Mouse (Mus musculus) forebrain, embryonic 14.5 days (tissue): ENCODE results near the gene Tubb3. TPM values are rescaled to one million over a fixed set of nuclear protein-coding genes. Genes with fewer than 3 reads are reported as not detected.
"Not testable (repeated sequence)": the region's sequence is repeated elsewhere in the genome, so short reads cannot be mapped to it uniquely, and the experiment has no call there.

Source experiments
- ATAC-seq: fragments of 200-750 bp; cut with Nextera tagmentation; 2 replicates; pipeline ENCODE4 v1.8.0; 2017; ENCODE audit warnings: mild to moderate bottlenecking, moderate library complexity
- DNase-seq: peaks from one replicate; pipeline ENCODE4 v3.0.0-alpha.2; 2015; ENCODE audit warnings: low spot score
- H3K27ac ChIP-seq: fragments of 300-500 bp; sonication (generic); 2 replicates; pipeline ENCODE4 v1.5.1; 2014; ENCODE audit warnings: low read depth, mild to moderate bottlenecking, control low read depth, low read length, moderate library complexity
- H3K27me3 ChIP-seq: fragments of 300-500 bp; sonication (generic); replicated peaks from 2 replicates; pipeline ENCODE4 v1.6.1; 2014; ENCODE audit warnings: low read length, control low read depth, mixed read lengths; ENCODE audit not compliant: control insufficient read depth, insufficient read depth
- H3K36me3 ChIP-seq: fragments of 300-500 bp; sonication (generic); 2 replicates; pipeline ENCODE4 v1.6.1; 2014; ENCODE audit warnings: low read length, control low read depth; ENCODE audit not compliant: control insufficient read depth, insufficient read depth
- H3K4me1 ChIP-seq: fragments of 300-500 bp; sonication (generic); 2 replicates; pipeline ENCODE4 v1.6.1; 2014; ENCODE audit warnings: antibody characterized with exemption, low read length, control low read depth; ENCODE audit not compliant: control insufficient read depth, insufficient read depth
- H3K4me2 ChIP-seq: fragments of 300-500 bp; sonication (generic); 2 replicates; pipeline ENCODE4 v1.6.1; 2014; ENCODE audit warnings: mild to moderate bottlenecking, control low read depth, low read length
- H3K4me3 ChIP-seq: fragments of 300-500 bp; sonication (generic); 2 replicates; pipeline ENCODE4 v1.5.1; 2014; ENCODE audit warnings: low read depth, low read length, control low read depth
- H3K9ac ChIP-seq: fragments of 300-500 bp; sonication (generic); 2 replicates; pipeline ENCODE4 v1.6.1; 2014; ENCODE audit warnings: mild to moderate bottlenecking, low read length, control low read depth, moderate library complexity
- H3K9me3 ChIP-seq: fragments of 300-500 bp; sonication (generic); replicated peaks from 2 replicates; pipeline ENCODE4 v1.6.1; 2016; ENCODE audit warnings: low read length, control low read depth, mixed read lengths; ENCODE audit not compliant: control insufficient read depth
- WGBS: fragments of 180-500 bp; shearing (Covaris S2); extraction: QIAGEN DNeasy Blood & Tissue Kit; methylation state at CpG from one replicate; pipeline ENCODE4 v1.1.7; 2014; 5-methylcytosine and 5-hydroxymethylcytosine counted together
- polyA plus RNA-seq: library from polyadenylated mRNA; unstranded; fragments of >200 nt; fragmentation: Nextera tagmentation; extraction: Ambion mirVana; gene quantifications from 2 replicates; pipeline ENCODE4 v1.2.1, GENCODE M21; 2014

Tubb3 gene
- polyA plus RNA-seq, 1 experiment from 2014 or later, result 1,786 TPM

DNA sequence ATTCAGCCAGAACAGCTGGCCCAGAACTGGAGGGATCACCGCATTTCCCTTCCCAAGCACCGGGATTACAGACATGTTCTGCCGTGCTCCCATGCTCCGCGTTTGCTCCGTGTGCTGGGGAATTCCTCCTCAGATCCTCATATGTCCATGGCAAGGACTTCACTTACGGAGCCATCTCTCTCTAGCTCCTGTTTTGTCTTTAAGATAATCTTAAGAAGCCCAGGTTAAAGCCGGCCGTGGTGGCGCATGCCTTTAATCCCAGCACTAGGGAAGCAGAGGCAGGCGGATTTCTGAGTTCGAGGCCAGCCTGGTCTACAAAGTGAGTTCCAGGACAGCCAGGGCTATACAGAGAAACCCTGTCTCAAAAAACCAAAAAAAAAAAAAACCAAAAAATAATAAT lies 40.5 kb downstream of the Tubb3 start:
- H3K4me2 ChIP-seq, H3K9ac ChIP-seq, H3K4me1 ChIP-seq, H3K27ac ChIP-seq, H3K9me3 ChIP-seq, H3K4me3 ChIP-seq, DNase-seq, ATAC-seq, H3K27me3 ChIP-seq: not testable (repeated sequence)
- H3K36me3 ChIP-seq, result peaks cover 46% of the 10 kb centered on the region
- 94% methylated on average over 12 of the region's 12 CpGs for WGBS

DNA sequence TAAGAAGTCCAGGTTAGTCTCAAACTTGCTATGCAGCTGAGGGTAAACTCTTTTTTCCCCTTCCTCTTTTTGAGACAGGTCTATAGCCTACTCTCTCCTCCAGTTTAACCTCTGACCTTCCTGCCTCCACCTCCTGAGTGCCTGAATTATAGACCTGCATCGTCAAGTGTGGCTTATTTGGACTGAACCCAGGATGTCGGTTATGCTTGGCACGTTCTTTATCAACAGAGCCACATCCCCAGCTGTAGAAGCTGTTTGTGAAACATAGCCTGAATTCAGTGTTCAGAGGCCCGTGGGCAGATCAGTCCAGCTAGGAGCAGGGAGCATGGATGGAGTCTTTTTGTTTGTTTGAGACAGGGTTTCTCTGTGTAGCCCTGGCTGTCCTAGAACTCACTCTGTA lies 40.9 kb downstream of the Tubb3 start:
- Histone ChIP-seq H3K36me3 (peaks cover 45% of the 10 kb centered on the region), H3K4me1 (no peaks in the 10 kb centered on the region), H3K9ac (no peak overlapping the region), H3K4me2 (no peak overlapping the region), H3K9me3 (no peaks in the 10 kb centered on the region), H3K27me3 (no peaks in the 10 kb centered on the region), H3K4me3 (no peak overlapping the region), H3K27ac (no peak overlapping the region)
- DNase-seq (no peak), ATAC-seq (no peak)
- 90% methylated on average over 4 of the region's 4 CpGs for WGBS

DNA sequence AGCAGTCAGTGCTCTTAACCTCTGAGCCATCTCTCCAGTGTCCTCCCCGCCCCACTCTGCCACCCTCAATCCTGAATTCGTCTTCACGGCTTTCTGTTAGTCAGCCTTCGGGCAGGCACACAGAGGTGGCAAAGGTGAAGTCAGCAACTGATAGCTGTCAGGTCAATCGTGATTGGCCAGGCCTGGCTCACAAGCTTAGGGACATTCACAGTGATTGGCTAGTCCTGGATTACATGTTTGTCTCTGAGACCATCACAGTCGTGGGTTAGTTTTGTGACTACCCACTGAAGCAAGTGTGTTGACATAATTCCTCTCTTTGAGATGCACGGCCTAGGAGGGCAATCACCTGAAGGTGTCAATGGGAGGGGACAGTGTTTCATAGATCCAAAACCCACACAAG lies 42.1 kb downstream of the Tubb3 start:
- H3K4me3 ChIP-seq, result no peak overlapping the region
- peaks cover 54% of the 10 kb centered on the region for H3K36me3 ChIP-seq
- ATAC-seq (no peak), DNase-seq (no peak)
- H3K9me3 ChIP-seq, result no peaks in the 10 kb centered on the region
- H3K4me1 ChIP-seq, result no peaks in the 10 kb centered on the region
- 85% methylated on average over 7 of the region's 7 CpGs for WGBS
- no peak overlapping the region for H3K4me2 ChIP-seq
- H3K27me3 ChIP-seq, result no peaks in the 10 kb centered on the region
- H3K9ac ChIP-seq, result no peak overlapping the region
- no peak overlapping the region for H3K27ac ChIP-seq

DNA sequence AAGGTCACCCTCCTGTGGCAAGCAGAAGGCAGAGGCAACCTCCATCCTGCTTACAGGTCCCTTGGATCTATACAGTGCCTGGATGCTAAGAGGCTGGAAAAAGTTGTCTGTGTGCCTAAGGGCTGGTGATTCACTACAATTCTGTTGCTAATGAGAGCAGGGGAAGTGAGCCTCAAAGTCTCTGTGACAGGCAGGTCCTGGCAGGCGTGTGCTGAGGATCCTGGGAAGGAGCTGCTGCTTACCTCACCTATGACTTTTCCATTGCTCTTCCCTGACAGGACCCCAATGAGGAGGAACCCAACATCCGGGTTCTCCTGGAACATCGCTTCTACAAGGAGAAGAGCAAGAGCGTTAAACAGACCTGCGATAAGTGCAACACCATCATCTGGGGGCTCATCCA lies 42.7 kb downstream of the Tubb3 start:
- no peak overlapping the region for H3K27ac ChIP-seq
- DNase-seq (no peak), ATAC-seq (no peak)
- H3K4me2 ChIP-seq, result no peak overlapping the region
- H3K36me3 ChIP-seq, result peaks cover 61% of the 10 kb centered on the region
- no peaks in the 10 kb centered on the region for H3K9me3 ChIP-seq
- H3K9ac ChIP-seq, result no peak overlapping the region
- no peak overlapping the region for H3K4me3 ChIP-seq
- WGBS, result 83% methylated on average over 5 of the region's 5 CpGs
- H3K4me1 ChIP-seq, result no peaks in the 10 kb centered on the region
- H3K27me3 ChIP-seq, result no peaks in the 10 kb centered on the region

DNA sequence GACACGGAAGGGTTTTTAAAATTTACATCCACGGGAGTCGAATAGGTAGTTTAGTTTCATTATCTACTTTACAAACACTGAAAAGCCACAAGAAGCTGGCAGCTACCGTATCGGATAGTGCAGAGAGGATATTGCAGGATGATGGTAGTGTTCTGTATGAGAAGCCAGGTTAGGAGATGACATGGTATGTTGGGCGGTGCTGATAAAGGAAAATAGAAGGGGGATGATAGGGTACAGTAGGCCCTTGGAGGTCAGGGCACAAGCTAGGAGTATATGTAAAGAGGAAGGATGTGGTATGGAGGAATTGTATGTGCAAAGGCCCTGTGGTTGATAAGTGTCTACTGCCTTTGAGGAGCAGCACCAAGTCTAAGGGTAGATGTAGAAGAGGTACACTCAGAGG lies 43.3 kb downstream of the Tubb3 start:
- Histone ChIP-seq H3K4me3 (no peak overlapping the region), H3K4me1 (no peaks in the 10 kb centered on the region), H3K27ac (no peak overlapping the region), H3K27me3 (no peaks in the 10 kb centered on the region), H3K36me3 (peaks cover 67% of the 10 kb centered on the region), H3K9me3 (no peaks in the 10 kb centered on the region), H3K9ac (no peak overlapping the region), H3K4me2 (no peak overlapping the region)
- no peak for DNase-seq
- 96% methylated on average over 6 of the region's 6 CpGs for WGBS
- ATAC-seq, result no peak

DNA sequence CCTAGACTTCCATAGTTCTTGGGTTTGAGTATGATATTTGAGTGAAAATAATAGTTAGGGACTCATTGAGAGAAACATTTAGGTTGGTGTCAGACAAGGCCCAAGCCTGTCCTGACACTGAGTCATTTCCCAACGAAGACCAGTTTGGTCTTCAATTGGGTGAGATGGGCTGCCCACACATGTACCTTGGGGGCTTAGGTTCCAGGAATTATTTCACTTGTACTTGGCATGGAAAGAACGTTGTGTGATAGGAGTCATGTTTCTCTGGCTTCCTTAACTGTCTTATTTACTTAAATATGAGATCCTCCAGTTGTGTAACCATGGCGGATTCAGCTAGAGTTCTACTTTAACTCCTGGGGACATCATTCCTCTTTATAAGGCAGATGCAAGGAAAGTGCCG lies 52.4 kb downstream of the Tubb3 start:
- WGBS, result 91% methylated on average over 4 of the region's 4 CpGs
- Histone ChIP-seq H3K36me3 (peaks cover 44% of the 10 kb centered on the region), H3K9ac (no peak overlapping the region), H3K9me3 (no peaks in the 10 kb centered on the region), H3K4me3 (no peak overlapping the region), H3K27ac (no peak overlapping the region), H3K4me1 (no peaks in the 10 kb centered on the region), H3K27me3 (no peaks in the 10 kb centered on the region), H3K4me2 (no peak overlapping the region)
- no peak for ATAC-seq
- no peak for DNase-seq

DNA sequence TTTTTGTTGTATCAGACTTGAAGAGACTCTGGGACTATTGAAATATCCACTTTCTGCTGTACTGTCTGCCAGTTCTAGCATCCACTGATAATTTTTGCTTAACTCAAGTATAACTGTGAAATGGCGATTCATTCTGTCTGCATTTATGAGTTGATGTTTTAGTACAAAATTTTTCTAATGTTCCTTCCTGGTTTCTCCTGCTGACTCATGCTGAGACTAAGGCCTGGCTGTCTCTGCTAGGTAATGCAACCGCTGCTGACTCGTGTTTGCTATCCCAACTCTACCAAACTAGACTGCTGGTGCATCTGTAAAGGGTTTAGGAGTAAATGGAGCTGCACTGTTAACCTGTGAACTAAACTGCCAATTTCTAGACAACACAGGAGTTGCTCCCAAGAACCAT lies 56.3 kb downstream of the Tubb3 start:
- 79% methylated on average over 3 of the region's 3 CpGs for WGBS
- Histone ChIP-seq H3K4me1 (no peaks in the 10 kb centered on the region), H3K4me3 (no peak overlapping the region), H3K4me2 (no peak overlapping the region), H3K27me3 (no peaks in the 10 kb centered on the region), H3K27ac (no peak overlapping the region), H3K9ac (no peak overlapping the region), H3K36me3 (peaks cover 9% of the 10 kb centered on the region), H3K9me3 (no peaks in the 10 kb centered on the region)
- no peak for DNase-seq
- ATAC-seq, result no peak

Other genes starting within 250 kb of the Tubb3 start
- gene Dpep1, start 225.2 kb upstream of the Tubb3 start, polyA plus RNA-seq, result not detected in 2 replicates
- gene Chmp1a, start 198.7 kb upstream of the Tubb3 start, polyA plus RNA-seq, result 180 and 200 TPM in 2 replicates
- gene Spata33, start 198.6 kb upstream of the Tubb3 start, polyA plus RNA-seq, result 5.8 and 6.5 TPM in 2 replicates
- 41.1 and 43.1 TPM in 2 replicates for gene Cdk10, start 186.6 kb upstream of the Tubb3 start, polyA plus RNA-seq
- gene Spata2l, start 175.2 kb upstream of the Tubb3 start, polyA plus RNA-seq, result 2.4 and 4.1 TPM in 2 replicates
- gene Zfp276, start 157.2 kb upstream of the Tubb3 start, polyA plus RNA-seq, result 14.7 and 18.5 TPM in 2 replicates
- gene Vps9d1, start 157.1 kb upstream of the Tubb3 start, polyA plus RNA-seq, result 31.9 and 41.5 TPM in 2 replicates
- 13.7 and 14.0 TPM in 2 replicates for gene Fanca, start 92.8 kb upstream of the Tubb3 start, polyA plus RNA-seq
- 13.7 and 20.2 TPM in 2 replicates for gene Spire2, start 78.7 kb upstream of the Tubb3 start, polyA plus RNA-seq
- gene Tcf25, start 37.7 kb upstream of the Tubb3 start, polyA plus RNA-seq, result 181 and 203 TPM in 2 replicates
- 0.11 TPM in 1 of 2 replicates, not detected in the other for gene Mc1r, start 4.3 kb upstream of the Tubb3 start, polyA plus RNA-seq
- gene Def8, start 12.1 kb downstream of the Tubb3 start, polyA plus RNA-seq, result 44.3 and 48.4 TPM in 2 replicates
- 26.6 and 28.2 TPM in 2 replicates for gene Afg3l1, start 66.5 kb downstream of the Tubb3 start, polyA plus RNA-seq
- 94.2 and 104 TPM in 2 replicates for gene Dbndd1, start 104.0 kb downstream of the Tubb3 start, polyA plus RNA-seq
- 39.1 and 43.9 TPM in 2 replicates for gene Gas8, start 107.4 kb downstream of the Tubb3 start, polyA plus RNA-seq
- 7.1 and 7.2 TPM in 2 replicates for gene Rhou, start 242.5 kb downstream of the Tubb3 start, polyA plus RNA-seq